Mouse (Mus musculus) kidney, adult 11 months (tissue): ENCODE measurements around the gene Tor1aip2.

Experiments used
- DNase-seq: peaks from one replicate; pipeline ENCODE4 v3.0.0; 2022

Gene Tor1aip2

DNA sequence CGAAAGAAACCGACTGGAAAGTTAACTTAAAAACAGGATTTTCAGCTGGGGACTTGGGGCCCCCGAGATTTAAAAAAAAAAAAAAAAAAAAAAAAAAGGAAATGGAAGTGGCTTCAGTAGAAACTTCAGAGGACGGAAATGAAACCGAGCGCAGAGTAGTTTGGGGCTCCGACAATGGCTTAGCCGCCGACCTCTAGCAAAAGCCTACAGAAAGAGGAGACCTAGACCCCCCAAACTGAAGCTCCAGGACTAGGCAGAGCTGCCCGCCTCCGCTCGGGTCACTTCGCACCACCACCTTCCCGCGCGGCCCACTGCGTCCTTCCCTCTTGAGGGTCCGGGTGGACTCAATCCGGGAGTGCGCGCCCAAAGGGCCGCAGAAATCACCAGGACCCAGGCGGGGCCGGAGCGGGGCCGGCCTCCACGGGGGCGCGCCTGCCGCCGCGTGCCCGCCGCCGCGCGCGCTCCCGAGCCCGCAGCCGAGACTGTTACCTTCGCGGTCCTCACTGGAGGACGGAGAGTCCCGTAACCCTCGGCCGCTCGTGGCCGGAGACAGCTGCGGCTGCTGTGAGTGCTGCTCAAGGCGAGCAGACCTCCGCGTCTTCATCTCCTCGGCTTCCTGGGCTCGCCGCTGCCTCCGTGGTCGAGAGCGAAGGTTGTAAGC is at the start of gene Tor1aip2:
Gene Tor1aip2, plus strand, starts transcription at position 135 of the 661 bp plus-strand sequence.
- DNase-seq = no peak

DNA sequence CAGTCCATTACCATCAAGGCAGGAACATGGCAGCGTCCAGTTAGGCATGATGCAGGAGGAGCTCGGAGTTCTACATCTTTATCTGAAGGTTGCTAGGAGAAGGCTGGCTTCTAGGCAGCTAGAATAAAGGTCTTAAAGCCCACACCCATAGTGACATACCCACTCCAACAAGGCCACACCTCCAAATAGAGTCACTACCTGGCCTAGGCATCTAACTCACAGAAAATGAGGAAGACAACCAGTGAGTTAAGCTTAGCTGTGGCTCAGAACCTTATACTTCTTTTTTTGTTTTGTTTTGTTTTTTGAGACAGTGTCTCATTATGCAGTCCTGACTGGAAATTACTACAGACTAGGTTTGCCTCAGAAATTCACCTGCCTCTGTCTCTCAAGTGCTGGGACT is 47.6 kb upstream of the Tor1aip2 start:
- DNase-seq = no peak

DNA sequence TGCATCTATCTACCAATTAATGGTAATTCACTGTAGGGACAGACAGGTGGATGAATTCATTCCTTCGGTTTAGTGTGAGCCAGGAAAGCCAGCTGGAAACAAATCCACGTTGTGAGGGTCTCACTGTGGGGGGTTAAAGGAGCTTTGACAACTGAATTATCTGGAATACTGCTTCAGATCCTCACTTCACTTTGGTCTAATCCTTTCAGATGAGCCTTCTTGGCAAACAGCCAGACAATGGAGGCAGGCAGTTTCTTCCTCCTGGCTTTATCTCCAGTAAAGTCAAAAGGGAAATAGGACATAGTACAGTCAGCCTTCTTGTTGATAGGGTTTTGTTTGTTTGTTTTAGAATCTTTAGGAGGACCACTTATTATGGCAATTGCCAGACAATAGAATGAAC is 45.8 kb upstream of the Tor1aip2 start:
- no peak for DNase-seq

DNA sequence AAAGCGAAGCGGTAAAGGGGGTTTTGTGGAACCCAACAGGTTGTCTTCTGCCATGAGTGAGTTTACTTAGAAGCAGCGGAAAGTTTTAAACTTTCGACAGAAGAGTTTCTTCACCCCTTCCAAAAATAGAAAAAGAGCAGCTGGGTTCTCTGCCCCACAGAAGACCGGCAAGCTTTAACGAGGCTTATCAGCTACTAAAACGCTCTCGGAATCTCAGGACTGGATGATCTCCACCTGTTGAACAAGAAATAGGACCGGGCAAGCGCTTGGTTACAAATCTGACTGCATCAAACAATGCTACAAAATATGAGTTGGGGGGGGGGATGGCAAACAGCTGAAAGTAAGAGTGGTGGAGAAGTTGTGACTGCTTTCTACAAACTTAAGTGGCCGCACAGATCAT is 44.8 kb upstream of the Tor1aip2 start:
- DNase-seq = no peak

DNA sequence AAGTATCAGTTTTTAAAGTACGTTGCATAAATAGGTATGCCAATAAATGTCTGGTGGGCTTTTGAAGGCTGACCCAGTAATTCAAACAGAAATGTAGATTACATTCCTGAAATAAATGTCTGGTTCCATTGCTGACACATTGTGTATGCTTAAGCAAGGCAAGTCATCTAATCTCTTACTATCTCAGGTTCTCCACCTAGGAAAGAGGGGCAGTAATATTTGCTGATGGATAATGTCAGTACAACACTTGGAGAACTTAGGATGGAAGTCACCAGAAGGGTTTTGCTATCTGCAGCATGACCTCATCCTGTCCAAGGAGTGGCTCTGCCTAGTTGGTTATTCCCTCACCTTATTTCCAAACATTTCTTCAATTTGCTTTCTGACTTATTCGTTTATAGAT is 40.7 kb upstream of the Tor1aip2 start:
- no peak for DNase-seq

DNA sequence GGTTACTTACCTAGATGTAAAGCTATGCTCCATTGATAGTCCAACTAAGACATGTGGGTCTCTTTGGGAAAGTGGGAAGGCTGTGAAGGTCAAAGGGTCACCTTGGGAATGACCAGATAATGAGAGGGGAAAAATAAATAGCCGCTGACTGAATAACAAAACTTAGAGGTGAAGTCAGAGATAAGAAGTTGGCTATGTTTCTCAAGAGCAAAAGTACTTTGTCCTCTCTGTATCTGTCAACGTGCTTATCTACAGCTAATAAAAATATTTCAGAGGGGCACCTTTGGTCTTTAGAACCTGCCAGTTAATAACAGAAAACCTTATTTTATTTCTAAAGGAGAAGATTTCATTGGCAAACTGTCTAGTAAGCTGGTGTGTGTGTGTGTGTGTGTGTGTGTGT is 39.6 kb upstream of the Tor1aip2 start:
- no peak for DNase-seq

DNA sequence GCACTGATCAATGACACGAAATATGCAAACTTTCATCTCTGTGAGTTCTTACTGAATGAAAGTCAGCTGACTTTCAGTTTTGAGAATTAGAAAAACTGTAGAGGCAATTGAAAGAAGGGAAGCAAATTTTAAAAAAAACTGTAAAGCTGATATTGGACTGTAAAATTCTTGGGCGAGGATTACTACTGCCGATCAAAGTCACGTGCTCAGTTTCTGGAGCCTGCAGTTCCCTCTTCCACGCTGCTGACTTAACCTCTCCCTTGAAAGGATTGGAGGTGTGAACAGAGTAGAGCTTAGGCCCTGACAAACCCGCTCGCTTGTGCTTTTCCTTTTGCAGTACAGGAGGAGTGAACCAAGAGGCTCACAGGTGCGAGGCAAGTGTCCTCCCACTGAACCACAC is 32.8 kb upstream of the Tor1aip2 start:
- DNase-seq = no peak

DNA sequence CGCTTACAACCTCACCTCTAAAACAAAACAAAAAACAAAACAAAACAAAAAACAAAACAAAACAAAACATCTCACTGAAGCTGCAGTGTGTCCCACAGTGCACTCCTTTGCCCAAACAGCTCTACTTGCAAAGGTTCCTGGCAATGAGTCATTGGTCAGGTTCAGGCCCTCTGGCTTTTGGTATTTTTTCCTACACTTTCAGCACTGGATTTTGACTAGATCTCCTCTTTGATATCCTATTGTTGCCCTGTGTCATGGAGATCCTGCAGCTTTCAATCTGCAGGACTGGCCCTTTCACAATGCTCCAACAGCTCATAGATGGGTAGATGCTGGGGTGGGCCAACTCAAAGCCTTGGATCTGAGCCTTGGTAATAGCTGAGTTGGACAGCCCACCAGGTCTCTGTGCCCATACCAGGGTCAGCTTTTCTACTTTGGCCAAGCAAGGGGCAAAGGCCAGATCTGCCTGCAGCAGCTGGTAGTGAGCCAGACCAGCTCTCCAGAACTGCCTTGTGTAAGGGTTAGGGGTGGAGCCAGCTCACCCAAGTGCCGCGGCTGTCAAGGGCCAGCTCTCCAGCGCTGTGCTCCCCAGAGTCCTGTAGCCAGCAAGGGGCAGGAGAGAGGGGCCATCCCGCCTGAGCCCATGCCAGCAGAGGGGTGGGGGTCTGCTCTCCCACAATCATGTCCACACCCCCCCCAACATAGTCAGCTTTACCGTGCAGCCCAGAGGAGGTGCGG is 31.8 kb upstream of the Tor1aip2 start:
- peak; percentile 75 for DNase-seq

DNA sequence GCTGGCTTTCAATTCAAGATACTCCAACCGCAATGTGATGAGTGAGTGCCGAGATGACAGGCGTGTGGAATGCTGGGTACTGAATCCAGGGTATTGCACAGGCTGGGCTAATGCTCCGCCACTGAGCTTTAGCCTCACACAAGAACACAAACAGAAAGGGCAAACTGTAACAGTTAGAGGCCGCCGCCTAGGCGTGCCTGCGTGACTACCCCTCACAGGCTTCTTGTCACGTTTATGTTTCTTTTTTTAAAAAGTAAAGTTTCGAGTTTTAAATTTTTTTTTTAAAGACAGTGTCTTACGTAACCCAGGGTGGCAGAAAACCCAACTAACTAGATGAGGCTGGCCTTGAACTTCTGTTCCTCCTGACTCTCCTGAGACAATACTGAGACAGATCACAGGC is 29.3 kb upstream of the Tor1aip2 start:
- DNase-seq = no peak

DNA sequence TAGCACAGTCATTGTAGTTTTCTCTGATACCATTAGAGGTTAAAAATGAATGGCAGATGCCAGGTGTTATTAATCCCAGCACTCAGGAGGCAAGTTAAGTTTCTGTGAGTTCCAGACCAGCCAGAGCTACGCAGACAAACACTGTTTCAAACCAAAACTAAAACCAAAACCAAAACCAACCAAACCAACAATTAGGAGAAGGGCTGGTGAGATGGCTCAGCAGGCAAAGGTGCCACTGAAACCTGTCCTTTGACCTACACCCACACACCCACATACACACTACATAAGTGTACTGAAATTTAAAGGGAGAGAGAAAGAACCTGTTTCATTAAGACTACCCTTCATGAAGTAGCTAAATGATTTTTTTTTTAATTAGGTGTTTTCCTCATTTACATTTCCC is 26.2 kb upstream of the Tor1aip2 start:
- no peak for DNase-seq

DNA sequence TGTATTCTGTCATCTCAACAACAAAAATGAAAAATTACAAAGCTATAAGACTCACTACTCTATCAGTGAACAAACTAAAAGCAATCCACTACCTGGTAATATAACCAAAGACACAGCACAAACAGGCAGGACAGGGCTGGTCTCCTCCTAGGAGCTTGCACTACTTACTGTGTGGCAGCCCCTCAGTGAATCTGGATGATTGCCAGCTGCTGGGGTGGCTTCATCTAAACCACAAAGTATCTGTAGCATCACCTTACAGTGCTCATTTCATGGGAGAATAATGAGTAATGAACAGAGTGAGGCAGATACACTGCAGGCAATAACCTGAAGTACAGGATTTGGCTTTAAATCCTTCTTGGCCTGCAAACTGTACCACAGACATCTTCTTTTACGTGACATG is 15.4 kb upstream of the Tor1aip2 start:
- no peak for DNase-seq

DNA sequence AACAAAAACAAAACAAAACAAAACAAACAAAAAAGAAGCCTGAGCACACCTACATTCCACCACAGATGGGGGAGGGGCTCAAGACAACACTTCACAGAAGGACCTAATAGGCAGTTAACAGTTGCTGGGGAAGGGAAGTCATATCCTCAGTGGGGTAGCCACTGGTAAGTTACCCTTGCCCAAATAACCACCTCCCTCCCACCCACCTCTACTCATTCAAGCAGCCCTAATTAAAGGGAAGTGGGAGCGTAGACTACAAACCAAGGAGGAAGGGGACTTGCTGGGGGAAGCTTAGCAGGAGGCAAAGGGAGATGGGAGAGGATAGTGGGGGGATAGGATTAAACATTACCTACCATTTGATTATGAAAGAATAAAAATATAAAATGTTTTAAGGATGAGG is 14.8 kb upstream of the Tor1aip2 start:
- DNase-seq = no peak

DNA sequence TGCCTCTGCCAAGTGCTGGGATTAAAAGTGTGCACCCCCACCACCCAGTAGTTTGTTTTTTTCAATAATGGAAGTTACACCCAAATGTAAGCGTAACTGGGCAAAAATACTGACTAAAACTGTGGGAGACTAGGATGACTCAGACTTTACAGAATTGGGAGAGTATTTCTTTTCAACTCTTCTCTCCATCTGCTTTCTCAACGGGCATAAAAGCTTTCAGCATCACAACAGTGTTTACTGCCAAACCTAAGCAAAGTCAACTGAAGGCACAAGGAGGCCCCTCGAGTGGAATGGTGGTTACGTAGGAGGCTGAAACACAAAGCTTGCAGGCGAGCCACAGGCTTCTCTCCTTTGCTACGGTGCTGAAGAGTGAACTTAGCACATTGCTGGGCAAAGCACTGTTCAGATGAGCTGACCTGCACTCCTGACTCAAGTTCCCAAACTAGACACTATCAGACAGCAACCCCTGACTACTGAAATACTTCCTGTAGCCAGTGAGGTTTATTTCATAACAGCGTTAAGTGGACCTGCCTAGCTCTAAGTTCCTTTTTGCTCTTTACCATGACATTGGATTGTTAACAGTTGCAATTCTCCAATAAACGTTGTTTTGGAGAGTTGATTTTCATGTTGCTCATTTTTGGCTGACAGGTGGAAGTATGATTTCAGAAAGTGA is 10.2 kb upstream of the Tor1aip2 start:
- DNase-seq = no peak

DNA sequence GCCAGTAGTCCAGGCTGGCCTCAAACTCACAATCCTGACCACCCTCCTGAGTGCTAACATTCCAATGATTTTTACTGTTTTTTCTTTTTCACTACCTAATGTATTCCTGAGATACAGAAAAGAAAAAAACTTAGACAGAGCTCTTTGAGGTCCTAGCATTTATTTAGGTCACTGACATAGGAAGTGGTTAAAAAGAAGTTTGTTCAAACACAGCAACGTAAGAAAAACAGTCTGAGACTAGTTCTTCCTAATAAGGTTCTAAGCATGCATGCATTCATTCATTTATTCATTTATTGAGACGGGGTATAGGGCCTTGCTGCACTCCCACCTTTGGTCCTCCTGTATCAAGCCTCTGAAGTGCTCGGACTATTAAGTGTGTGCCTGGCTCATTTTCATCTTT is 7.4 kb upstream of the Tor1aip2 start:
- DNase-seq = no peak

DNA sequence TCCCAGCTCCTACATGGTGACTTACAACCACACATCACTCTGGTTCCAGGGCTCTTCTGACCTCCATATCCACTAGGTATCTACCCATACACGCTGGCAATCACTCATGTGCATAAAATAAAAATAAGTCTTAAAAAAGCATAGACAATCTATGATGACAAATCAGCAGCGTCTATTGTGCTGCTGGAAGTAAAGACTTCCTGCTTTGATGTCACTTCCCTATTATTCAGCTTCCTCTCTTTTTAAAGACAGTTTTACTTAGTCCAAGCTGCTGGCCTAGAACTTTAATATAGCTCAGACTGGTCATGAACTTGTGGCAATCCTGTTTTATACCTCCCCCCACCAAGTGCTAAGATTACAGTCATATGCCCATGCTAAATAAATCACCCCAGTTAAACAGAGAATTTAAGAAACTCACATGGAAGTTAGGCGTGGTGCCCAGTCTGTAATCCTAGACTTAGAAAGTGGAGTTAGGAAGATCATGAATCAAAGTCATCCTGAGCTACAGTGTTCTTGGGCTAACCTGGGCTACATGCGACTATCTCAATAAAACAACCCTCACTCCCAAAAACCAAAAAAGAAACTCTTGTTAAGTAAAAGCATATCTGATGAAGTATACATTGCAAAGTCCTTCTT is 6.7 kb upstream of the Tor1aip2 start:
- DNase-seq = no peak

DNA sequence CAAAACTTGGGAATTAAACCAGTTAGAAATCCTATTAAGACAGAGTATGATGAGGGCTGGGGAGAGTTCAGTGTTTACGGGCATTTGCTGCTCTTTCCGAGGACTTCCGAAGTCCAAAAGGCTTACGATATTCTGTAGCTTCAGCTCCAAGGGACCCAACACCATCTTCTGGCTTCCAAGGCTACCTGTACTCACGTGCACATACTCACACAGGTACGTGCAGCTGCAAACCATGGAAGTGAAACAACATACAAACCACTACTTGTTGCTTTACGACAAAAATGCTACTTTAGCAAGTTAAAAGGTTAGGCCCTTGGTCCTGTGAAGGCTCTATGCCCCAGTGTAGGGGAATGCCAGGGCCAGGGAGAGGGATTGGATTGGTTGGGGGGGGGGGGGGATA is 1.3 kb upstream of the Tor1aip2 start:
- DNase-seq = no peak

DNA sequence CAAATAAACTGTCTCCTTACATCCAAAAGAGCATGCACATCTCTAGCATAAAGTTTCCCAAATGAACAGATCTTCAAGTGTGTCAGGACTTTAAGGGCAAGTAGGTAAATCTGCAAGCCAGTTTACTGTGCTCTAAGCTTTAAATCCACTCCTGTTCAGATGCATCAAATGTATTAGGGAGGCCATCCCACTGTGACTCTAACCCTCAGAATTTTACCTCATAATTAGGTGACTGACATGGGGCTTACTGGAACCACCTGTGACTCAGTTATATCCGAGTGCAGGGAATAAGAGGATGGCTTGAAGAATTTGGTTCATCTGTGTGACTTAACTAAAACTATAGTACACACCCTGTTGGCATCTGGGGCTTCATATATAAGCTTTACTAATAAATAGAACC is 542 bp upstream of the Tor1aip2 start:
- DNase-seq = no peak

DNA sequence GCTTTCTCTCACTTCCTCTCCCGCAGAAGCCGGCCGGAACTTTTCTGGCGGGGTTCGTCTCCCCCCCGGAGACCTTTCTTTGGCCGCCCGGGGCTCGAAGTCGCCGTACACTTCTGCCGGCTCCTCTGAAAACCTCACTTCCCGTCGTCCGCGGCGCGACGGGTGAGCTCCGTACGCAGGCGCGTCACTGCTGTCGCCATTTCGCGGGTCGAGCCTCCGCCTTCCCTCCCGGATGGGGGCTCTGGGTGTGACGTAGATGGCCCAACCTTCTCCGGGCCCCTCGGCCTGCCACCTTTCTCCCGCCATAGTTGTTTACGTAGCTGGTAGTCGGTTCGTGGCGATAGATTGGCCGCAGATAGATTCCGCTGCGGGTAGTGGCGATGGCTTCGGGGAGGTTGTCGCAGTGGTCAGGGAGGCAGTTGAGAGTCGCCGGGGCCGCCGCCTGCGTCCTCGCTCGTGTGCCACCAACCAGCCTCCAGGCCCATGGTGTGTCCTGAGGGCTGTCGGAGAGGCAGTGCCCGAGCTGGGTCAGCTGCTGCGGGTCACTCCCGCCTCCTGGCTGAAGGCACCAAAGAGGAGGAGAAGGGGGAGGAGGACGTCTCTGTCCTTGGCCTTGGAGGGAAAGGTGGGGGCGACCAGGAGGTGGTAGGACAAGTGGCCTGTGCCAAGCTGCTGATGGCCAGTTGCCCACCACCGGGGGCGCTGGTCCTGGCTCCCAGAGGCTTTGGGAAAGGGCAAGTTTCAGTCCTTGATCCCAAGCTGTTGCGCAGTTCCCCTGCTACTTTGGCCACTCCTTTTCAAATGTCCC is 931 bp downstream of the Tor1aip2 start, which contains the start of gene Tor1aip1:
Gene Tor1aip1, minus strand, starts transcription at position 551 of the 808 bp plus-strand sequence.
- peak; percentile 99 for DNase-seq

DNA sequence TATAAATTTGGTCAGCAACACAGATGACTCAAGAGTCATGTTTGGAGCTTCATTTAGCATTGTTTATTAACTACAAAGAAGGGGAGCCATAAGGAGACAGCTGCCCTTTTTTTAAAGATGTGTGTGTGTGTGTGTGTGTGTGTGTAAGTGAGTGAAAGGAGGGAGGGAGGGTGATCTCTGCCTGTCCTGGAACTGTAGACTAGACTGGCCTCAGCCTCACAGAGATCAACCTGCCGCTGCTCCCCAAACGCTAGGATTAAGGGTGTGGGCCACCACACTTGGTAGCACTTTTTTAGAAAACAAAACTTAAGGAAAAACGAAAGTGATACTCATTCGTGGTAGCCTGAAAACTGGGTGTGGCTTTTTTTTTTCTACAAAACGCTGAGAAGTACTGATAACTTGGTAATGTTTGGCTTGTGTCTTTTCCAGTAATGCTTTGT is 2.0 kb downstream of the Tor1aip2 start:
- peak; percentile 56 for DNase-seq

DNA sequence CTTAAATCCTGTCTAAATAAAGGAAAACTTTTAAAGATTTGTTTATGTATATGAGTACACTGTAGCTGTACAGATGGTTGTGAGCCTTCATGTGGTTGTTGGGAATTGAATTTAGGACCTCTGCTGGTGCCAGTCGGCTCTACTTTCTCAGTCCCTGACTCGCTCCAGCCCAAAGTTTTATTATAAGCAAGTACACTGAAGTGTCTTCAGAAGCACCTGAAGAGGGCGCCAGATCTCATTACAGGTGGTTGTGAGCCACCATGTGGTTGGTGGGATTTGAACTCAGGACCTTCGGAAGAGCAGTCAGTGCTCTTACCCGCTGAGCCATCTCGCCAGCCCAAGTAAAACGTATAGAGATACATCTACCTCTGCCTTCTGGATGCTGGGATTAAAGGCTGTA is 4.8 kb downstream of the Tor1aip2 start:
- peak; percentile 15 for DNase-seq

DNA sequence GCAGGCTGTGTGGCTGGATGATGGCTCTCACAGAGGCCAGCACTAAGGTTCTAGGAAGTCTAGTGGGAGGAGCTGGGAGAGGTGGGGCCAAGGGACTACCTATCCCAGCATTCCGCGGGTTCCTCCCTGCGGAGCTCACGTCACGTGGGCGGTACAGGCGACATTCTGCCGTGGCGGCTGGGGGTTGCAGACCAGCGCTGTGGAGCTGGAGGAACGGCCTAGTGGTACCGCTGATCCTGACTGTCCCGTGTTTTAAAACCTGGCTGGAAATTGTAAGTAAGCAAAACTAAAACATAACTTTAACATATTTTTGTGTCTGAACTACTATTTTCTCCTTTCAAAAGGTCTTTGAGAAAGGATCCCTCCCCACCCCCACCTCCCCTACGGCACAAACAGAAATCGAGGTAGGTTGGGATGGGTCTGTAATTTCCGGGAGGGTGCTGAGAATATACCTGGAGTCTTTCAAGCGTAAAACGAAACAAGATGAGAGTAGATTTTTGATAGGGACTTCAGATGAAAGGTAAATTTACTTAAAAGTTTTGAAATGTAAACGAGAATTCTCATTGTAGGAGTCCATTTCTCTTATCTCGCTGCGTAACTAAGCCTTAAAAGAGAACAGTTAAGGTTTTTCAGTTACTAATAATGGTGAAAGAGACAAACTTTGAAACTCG is 5.7 kb downstream of the Tor1aip2 start:
- peak; percentile 94 for DNase-seq
